Mouse (Mus musculus) brain, embryonic 14.5 days (tissue): ENCODE results near the gene Grasp. TPM values are rescaled to one million over a fixed set of nuclear protein-coding genes. Genes with fewer than 3 reads are reported as not detected.

Experiments used
- DNase-seq: peaks from one replicate; pipeline ENCODE4 v3.0.0-alpha.2; 2011; ENCODE audit warnings: low read depth
- CTCF ChIP-seq: fragments of 200-500 bp; IDR thresholded peaks from 2 replicates; pipeline ENCODE4 v1.5.1; 2012; ENCODE audit warnings: inconsistent platforms, mild to moderate bottlenecking, moderate library complexity, borderline replicate concordance; ENCODE audit not compliant: insufficient read depth, insufficient read length; ENCODE audit errors: extremely low read depth
- POLR2A ChIP-seq: fragments of 200-500 bp; IDR thresholded peaks from 2 replicates; pipeline ENCODE4 v1.6.1; 2012; ENCODE audit warnings: mild to moderate bottlenecking, inconsistent platforms, borderline replicate concordance; ENCODE audit not compliant: poor library complexity, insufficient read depth, insufficient read length, severe bottlenecking; ENCODE audit errors: extremely low read depth
- polyA plus RNA-seq: library from polyadenylated mRNA; depleted of rRNA; stranded (reverse); fragments of >200 nt; gene quantifications from 2 replicates; pipeline ENCODE4 v1.2.3, GENCODE M21; 2012

Gene Grasp
- polyA plus RNA-seq, 1 experiment = 6.5 TPM

- peak; percentile 99 for DNase-seq
- peak; percentile 87 for TF ChIP-seq POLR2A
- TF ChIP-seq CTCF = peak; percentile 12; the same call in 1 of the 2 replicates
Observed at GRCm38 (mm10) chr15:101246231-101247154, 22.5 kb downstream of the Grasp start.

- TF ChIP-seq CTCF (no peak), POLR2A (no peak)
- DNase-seq = no peak
Observed at GRCm38 (mm10) chr15:101247155-101247498, 23.1 kb downstream of the Grasp start.

GRCm38 (mm10) chr15:101248029-101248710 lies 24.2 kb downstream of the Grasp start:
- TF ChIP-seq POLR2A = no peak
- TF ChIP-seq CTCF = no peak
- DNase-seq = no peak

DNA sequence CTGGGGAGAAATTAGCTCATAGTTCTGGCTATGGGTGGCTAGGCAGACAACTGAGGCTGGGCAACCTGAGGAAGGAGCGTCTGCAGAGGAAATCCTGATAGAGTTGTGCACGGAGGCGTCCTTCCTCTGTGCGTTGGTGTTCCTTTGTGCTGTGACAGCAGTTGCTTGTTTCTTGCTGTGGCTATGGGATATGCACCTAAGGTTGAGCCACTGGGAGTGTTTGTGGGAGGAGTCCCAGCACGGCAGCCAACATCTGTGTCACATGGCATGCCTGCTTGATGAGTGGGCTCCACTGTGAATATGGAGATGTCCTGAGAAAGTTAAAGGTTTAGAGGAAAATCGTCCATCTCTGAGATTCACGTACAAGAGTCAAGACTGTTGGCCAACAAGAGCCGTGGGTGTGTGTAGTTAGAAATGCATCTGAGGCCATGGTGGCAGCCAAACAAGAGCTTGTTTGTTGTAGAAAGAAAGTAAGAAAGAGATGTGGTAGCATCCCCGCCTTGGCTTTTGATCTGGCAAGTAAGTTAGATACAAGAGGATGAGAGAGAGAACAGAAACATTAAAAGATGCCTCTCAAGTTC lies 26.3 kb downstream of the Grasp start:
- no peak for DNase-seq
- no peak for TF ChIP-seq POLR2A
- no peak for TF ChIP-seq CTCF

DNA sequence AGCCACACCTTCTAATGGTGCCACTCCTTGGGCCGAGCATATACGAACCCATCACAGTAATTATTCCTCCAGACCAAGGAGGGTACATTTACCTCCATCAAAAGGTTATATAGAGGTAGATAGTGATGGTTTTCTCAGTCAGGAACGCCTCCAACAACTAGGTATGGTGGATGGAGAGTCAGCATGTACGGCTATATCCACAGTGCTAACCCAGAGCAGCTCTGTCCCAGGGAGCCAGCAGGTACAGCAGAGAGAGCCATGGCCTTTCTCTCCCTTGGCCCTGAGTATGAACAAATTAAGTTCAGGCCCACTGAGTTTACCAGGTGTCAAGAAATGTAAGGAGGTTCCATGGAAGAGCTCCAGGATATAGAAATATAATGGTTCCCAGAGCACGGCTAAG lies 27.9 kb downstream of the Grasp start:
- TF ChIP-seq CTCF (no peak), POLR2A (no peak)
- DNase-seq = no peak

DNA sequence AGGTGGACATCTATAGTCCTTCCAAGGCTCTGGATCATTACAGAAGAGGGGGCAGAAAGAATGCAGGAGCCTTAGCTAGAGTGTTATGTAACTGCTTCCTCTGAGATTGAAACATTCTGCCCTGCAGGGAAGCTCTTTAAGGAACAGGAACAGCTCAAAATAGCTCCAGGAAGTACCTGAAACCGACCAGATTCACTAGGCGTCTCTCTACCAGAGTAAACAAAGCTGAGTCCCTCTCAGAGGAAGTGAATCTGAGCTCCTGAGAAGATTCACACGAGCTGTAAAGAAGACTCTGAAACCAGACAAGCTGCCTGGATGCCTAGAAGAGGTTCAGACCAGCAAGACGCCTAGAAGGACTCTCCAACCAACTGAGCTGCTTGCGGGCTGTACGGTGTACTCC lies 28.6 kb downstream of the Grasp start:
- TF ChIP-seq POLR2A = no peak
- no peak for TF ChIP-seq CTCF
- no peak for DNase-seq

DNA sequence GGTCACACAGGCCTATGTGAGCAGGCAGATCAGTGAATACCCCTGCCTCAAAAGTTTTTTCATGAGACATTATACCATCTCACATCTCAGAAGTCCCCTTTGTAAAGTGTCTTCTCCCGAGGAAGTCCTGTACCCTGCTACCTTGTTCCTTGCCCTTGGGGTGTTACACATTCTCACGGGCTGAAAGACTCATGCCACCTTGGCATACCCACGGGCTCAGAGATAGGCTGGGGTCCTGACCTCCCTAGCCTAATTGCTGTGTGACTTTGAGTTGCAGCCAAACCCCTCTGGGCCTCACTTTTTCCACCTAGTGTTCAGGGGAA lies 29.5 kb downstream of the Grasp start:
- TF ChIP-seq CTCF (no peak), POLR2A (no peak)
- DNase-seq = no peak

- TF ChIP-seq POLR2A (0 out of 2 replicates have a peak, but pooled peaks have one; percentile 13), CTCF (no peak)
- peak; percentile 69 for DNase-seq
Observed at GRCm38 (mm10) chr15:101253886-101254795, 30.2 kb downstream of the Grasp start, which contains the start of gene Nr4a1. TSS of gene Nr4a1 (plus strand) at chr15:101254269.

DNA sequence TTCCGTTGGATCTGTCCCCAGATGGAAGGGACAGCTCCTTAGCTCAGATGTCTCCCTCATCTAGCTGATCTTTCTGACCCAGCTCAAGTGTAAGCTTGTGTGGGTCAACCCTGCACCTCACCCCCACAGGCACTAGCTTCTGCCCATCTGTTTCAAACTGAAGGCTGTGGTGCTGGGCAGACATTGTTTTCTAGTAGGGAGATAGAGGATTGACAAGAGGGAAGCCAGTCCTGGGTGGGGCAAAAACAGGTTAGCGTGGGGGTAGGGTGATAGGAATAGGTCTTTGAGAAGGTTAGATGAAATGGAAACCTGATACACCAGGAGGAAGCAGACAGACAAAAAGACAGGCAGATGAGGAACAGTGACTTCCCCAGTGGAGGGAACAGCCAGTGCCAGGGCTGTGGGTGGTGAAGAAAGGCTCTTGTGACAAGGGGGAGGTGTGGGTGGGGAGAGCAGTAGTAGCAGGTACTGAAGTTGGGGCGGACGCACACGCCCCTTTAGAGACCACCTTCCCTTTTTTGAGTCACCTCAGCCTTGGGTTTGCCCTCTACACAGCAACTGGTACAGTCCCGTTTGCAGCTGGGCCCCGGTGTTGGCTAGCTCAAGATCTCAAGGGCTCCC lies 32.0 kb downstream of the Grasp start:
- TF ChIP-seq CTCF = no peak
- TF ChIP-seq POLR2A = no peak
- DNase-seq = no peak

- TF ChIP-seq POLR2A = no peak
- no peak for TF ChIP-seq CTCF
- no peak for DNase-seq
Observed at GRCm38 (mm10) chr15:101256463-101257206, 32.6 kb downstream of the Grasp start.
